Mouse (Mus musculus) ES-E14 (cell line): ENCODE results near the gene Dhx9.
"Not testable (repeated sequence)": the region's sequence is repeated elsewhere in the genome, so short reads cannot be mapped to it uniquely, and the experiment has no call there.

Source experiments
- CHD2 ChIP-seq: IDR thresholded peaks from 2 replicates; pipeline ENCODE4 v1.6.1; 2014; ENCODE audit warnings: mild to moderate bottlenecking, low read depth, low read length, inconsistent platforms
- HCFC1 ChIP-seq: IDR thresholded peaks from 2 replicates; pipeline ENCODE4 v1.6.1; 2012; ENCODE audit warnings: low read length, inconsistent platforms, borderline replicate concordance; ENCODE audit not compliant: insufficient read depth
- MAFK ChIP-seq: IDR thresholded peaks from 2 replicates; pipeline ENCODE4 v1.6.1; 2014; ENCODE audit warnings: mild to moderate bottlenecking, low read depth, low read length, inconsistent platforms; ENCODE audit not compliant: insufficient read depth
- ZC3H11A ChIP-seq: IDR thresholded peaks from 2 replicates; pipeline ENCODE4 v1.6.1; 2012; ENCODE audit warnings: low read depth, mild to moderate bottlenecking, inconsistent platforms, low read length, borderline replicate concordance
- ZNF384 ChIP-seq: IDR thresholded peaks from 2 replicates; pipeline ENCODE4 v1.6.1; 2012; ENCODE audit warnings: low read depth, low read length, inconsistent platforms

DNA sequence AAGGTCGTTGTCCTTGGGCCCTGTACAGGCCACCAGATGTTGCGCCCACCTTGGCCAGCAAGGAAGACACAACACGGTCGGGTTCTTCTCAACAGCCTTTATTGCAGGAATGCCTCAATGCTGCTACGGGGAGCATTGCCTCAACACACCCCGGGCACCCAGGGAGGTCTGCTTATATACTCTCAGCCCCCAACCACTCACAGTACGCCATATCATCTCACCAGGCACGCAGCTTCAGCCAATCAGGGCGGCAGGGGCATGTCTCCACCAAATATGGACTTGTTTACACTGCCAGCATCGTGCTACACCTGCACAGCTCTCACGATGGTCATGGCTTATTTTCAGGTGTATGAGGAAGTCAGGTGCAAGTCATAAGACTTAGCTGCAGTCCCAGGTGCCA lies 79.8 kb downstream of the Dhx9 start:
- not testable (repeated sequence) for TF ChIP-seq MAFK, ZNF384, CHD2, HCFC1, ZC3H11A
